Mouse (Mus musculus): ENCODE measurements around the gene Bckdha.

Gene Bckdha

GRCm38 (mm10) chr7:25645074-25645473, 13.7 kb downstream of the Bckdha start:
- DNase-seq (ENCODE audit: low read depth, low spot score), result no peak

GRCm38 (mm10) chr7:25644631-25645030, 14.2 kb downstream of the Bckdha start:
- DNase-seq (ENCODE audit: low read depth, low spot score), result no peak

GRCm38 (mm10) chr7:25644136-25644535, 14.6 kb downstream of the Bckdha start:
- no peak for DNase-seq (ENCODE audit: low read depth, low spot score)

GRCm38 (mm10) chr7:25639754-25640153, 19.0 kb downstream of the Bckdha start:
- no peak for DNase-seq (ENCODE audit: low read depth, low spot score)

GRCm38 (mm10) chr7:25637099-25637498, 21.7 kb downstream of the Bckdha start:
- no peak for DNase-seq (ENCODE audit: low read depth, low spot score)

GRCm38 (mm10) chr7:25636373-25636772, 22.4 kb downstream of the Bckdha start:
- peak; percentile 35 for DNase-seq (ENCODE audit: low read depth, low spot score)

- DNase-seq (ENCODE audit: low read depth, low spot score), result no peak
These were observed 26.1 kb downstream of the Bckdha start for GRCm38 (mm10) chr7:25632679-25633078.

- DNase-seq (ENCODE audit: low read depth, low spot score), result no peak
These were observed 30.5 kb downstream of the Bckdha start for GRCm38 (mm10) chr7:25628323-25628620.

GRCm38 (mm10) chr7:25627431-25628322, 31.1 kb downstream of the Bckdha start:
- DNase-seq (ENCODE audit: low read depth, low spot score), result no peak

GRCm38 (mm10) chr7:25626509-25627430, 32.0 kb downstream of the Bckdha start, which contains the start of gene B3gnt8:
TSS of gene B3gnt8 (plus strand) at chr7:25626654.
- peak; percentile 52 for DNase-seq (ENCODE audit: low read depth, low spot score)

- DNase-seq (ENCODE audit: low read depth, low spot score), result no peak
These were observed 33.1 kb downstream of the Bckdha start for GRCm38 (mm10) chr7:25625594-25626250.

- DNase-seq (ENCODE audit: low read depth, low spot score), result no peak
These were observed 33.9 kb downstream of the Bckdha start for GRCm38 (mm10) chr7:25624851-25625250.

- no peak for DNase-seq (ENCODE audit: low read depth, low spot score)
These were observed 34.9 kb downstream of the Bckdha start for GRCm38 (mm10) chr7:25623857-25624370.

GRCm38 (mm10) chr7:25620751-25621150, 38.0 kb downstream of the Bckdha start:
- DNase-seq (ENCODE audit: low read depth, low spot score), result no peak

GRCm38 (mm10) chr7:25620101-25620500, 38.7 kb downstream of the Bckdha start:
- no peak for DNase-seq (ENCODE audit: low read depth, low spot score)

GRCm38 (mm10) chr7:25619722-25619991, 39.1 kb downstream of the Bckdha start:
- no peak for DNase-seq (ENCODE audit: low read depth, low spot score)

GRCm38 (mm10) chr7:25618865-25619721, 39.7 kb downstream of the Bckdha start, which contains the start of gene Dmac2:
TSS of gene Dmac2 (plus strand) at chr7:25619414.
- DNase-seq (ENCODE audit: low read depth, low spot score), result peak; percentile 92

GRCm38 (mm10) chr7:25617376-25618160, 41.2 kb downstream of the Bckdha start:
- no peak for DNase-seq (ENCODE audit: low read depth, low spot score)

- DNase-seq (ENCODE audit: low read depth, low spot score), result no peak
These were observed 43.1 kb downstream of the Bckdha start, which contains the start of gene Erich4 for GRCm38 (mm10) chr7:25615706-25616011. TSS of gene Erich4 (minus strand) at chr7:25615892.
